Mouse (Mus musculus): ENCODE data around the gene Ccn5. TPM values are rescaled to one million over a fixed set of nuclear protein-coding genes. Genes with fewer than 3 reads are reported as not detected.

Gene Ccn5
- polyA plus RNA-seq, 1 experiment: 1.6 TPM

DNA sequence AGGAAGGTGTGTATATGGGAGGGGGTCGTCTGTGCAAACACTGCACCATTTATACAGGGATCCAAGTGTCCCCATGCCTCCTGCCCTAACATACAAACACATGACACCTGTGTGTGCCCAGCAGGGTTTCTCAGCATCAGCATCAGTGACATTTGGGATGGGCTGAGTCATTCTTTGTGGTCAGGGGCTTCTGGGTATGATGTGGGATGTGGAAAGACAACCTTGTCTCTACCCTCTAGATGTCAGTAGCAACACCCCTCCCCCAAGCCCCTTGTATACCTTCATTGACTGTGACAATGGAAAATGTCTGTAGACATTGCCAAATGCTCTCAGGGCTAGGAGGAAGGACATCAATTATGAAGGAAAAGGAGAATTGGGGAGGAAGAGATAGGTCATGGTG is 10.5 kb downstream of the Ccn5 start:
- TF ChIP-seq POLR2A (IDR thresholded peaks at IDR 0.05; ENCODE audit: borderline replicate concordance, low read depth, low read length) (no peak), CTCF (IDR thresholded peaks at IDR 0.05; ENCODE audit: low read depth, low read length) (no peak)
- Histone ChIP-seq H3K4me1 (ENCODE audit: control insufficient read depth, insufficient read depth, low read length) (no peaks in the 10 kb centered on the region), H3K27ac (ENCODE audit: insufficient read depth, low read depth, low read length) (no peak overlapping the region), H3K4me3 (ENCODE audit: insufficient read depth, low read length) (no peak overlapping the region)

DNA sequence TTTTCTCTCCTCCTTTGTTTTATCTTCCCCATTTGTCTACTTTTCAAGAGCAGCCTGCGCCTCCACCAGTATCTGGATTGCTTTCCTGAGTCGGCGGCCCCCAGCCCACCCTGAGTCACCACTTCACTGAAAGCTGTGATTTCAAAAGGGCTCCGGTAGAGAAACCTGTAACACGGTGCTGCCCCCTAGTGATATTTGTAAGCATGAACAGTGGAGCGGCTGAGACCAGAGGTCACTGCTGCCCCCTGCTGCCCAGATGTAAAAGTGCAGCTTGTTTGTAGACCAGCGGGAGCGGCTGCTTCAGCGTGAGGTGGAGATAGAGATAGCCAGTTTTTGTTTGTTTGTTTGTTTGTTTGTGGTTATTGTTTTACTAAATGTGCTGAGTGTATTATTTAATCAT is 17.4 kb downstream of the Ccn5 start:
- Histone ChIP-seq H3K27ac (ENCODE audit: insufficient read depth, low read depth, low read length) (no peak overlapping the region), H3K4me3 (ENCODE audit: insufficient read depth, low read length) (no peak overlapping the region), H3K4me1 (ENCODE audit: control insufficient read depth, insufficient read depth, low read length) (no peaks in the 10 kb centered on the region)
- TF ChIP-seq POLR2A (IDR thresholded peaks at IDR 0.05; ENCODE audit: borderline replicate concordance, low read depth, low read length): no peak
- peak; percentile 98 for TF ChIP-seq CTCF (IDR thresholded peaks at IDR 0.05; ENCODE audit: low read depth, low read length)

DNA sequence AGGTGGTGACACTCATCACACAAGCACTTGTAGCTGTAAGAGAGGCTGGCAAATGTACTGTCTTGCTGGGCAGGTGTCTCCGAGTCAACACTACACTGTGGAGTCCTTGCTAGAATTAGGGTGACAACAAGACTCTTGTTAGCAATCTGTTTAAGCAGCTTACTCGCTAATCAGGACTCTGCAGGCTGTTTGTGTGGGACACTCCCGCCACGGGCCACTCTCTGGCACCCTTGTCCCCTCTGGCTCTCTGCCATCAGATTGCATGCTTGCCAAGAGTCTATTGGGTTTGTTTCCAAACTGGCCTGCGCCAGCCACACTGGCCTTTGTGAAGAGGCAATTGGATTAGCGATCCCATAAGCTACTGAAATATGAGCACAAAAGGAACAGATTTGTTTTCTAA is 18.9 kb downstream of the Ccn5 start:
- no peak overlapping the region for H3K4me3 ChIP-seq (ENCODE audit: insufficient read depth, low read length)
- H3K27ac ChIP-seq (ENCODE audit: insufficient read depth, low read depth, low read length): no peak overlapping the region
- no peaks in the 10 kb centered on the region for H3K4me1 ChIP-seq (ENCODE audit: control insufficient read depth, insufficient read depth, low read length)
- TF ChIP-seq POLR2A (IDR thresholded peaks at IDR 0.05; ENCODE audit: borderline replicate concordance, low read depth, low read length): no peak
- no peak for TF ChIP-seq CTCF (IDR thresholded peaks at IDR 0.05; ENCODE audit: low read depth, low read length)

DNA sequence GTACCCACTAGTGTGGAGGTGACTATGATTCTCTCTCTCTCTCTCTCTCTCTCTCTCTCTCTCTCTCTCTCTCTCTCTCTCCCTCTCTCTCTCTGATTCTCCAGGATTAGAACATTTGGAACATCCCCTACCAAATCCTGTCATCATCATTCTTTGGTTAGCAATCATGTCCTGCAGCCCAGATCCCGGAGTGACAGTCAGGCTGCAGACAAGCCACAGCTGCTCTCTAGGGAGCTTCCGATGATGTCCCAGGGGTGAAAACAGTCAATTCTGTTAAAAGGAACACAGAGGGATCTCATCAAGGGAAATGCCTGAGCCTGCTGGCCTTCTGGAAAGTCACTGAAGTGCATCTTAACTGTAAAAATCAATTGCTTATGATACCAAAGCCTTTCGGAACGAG is 21.4 kb downstream of the Ccn5 start:
- no peak for TF ChIP-seq CTCF (IDR thresholded peaks at IDR 0.05; ENCODE audit: low read depth, low read length)
- no peak for TF ChIP-seq POLR2A (IDR thresholded peaks at IDR 0.05; ENCODE audit: borderline replicate concordance, low read depth, low read length)
- H3K4me3 ChIP-seq (ENCODE audit: insufficient read depth, low read length): no peak overlapping the region
- H3K27ac ChIP-seq (ENCODE audit: insufficient read depth, low read depth, low read length): no peak overlapping the region
- no peaks in the 10 kb centered on the region for H3K4me1 ChIP-seq (ENCODE audit: control insufficient read depth, insufficient read depth, low read length)

DNA sequence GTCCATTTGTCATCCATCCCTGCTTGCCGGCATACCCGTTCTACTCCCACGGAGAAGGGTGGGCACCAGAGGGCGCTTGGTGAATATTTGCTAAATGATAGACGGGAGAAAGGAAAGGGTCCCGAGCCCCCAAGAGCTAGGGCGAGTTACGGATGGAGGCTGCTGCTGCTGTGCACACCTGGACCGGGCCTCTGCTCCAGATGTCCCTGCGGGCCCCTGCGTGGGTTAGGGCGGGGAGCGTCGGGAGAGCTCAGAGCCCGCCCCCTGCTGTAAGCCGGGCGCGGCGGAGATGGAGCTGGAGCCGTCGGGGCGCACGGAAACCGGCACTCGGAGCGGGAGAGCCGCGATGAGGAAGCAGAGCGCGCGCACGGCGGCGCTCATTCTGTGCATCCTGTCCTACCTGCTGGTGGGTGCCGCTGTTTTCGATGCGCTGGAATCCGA is 32.8 kb downstream of the Ccn5 start, which contains the start of gene Kcnk15:
Gene Kcnk15, plus strand, starts transcription at position 191 of the 441 bp plus-strand sequence.
- H3K4me3 ChIP-seq (ENCODE audit: insufficient read depth, low read length): no peak within 1 kb of the TSS
- no peak within 1 kb of the TSS for H3K27ac ChIP-seq (ENCODE audit: insufficient read depth, low read depth, low read length)
- TF ChIP-seq POLR2A (IDR thresholded peaks at IDR 0.05; ENCODE audit: borderline replicate concordance, low read depth, low read length) (no peak), CTCF (IDR thresholded peaks at IDR 0.05; ENCODE audit: low read depth, low read length) (peak; percentile 31; the same call in 1 of the 2 replicates)
- no peaks in the 10 kb centered on the region for H3K4me1 ChIP-seq (ENCODE audit: control insufficient read depth, insufficient read depth, low read length)

DNA sequence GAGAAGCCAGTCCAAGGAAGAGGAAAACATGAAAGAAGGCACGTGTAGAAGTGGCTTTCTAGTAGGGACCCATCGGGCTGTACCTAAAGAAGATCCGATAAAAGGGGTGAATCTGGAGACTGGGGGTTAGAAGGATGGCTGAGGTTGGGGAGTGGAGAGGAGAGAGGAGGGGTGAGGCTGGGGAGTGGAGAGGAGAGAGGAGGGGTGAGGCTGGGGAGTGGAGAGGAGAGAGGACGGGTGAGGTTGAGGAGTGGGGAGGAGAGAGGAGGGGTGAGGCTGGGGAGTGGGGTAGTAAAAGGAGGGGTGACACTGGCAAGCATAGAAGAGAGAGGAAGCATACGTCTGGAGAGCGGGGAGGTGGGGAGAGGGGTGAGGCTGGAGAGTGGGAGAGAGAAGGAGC is 36.6 kb downstream of the Ccn5 start:
- H3K4me1 ChIP-seq (ENCODE audit: control insufficient read depth, insufficient read depth, low read length): no peaks in the 10 kb centered on the region
- TF ChIP-seq POLR2A (IDR thresholded peaks at IDR 0.05; ENCODE audit: borderline replicate concordance, low read depth, low read length) (no peak), CTCF (IDR thresholded peaks at IDR 0.05; ENCODE audit: low read depth, low read length) (no peak)
- no peak overlapping the region for H3K27ac ChIP-seq (ENCODE audit: insufficient read depth, low read depth, low read length)
- no peak overlapping the region for H3K4me3 ChIP-seq (ENCODE audit: insufficient read depth, low read length)

DNA sequence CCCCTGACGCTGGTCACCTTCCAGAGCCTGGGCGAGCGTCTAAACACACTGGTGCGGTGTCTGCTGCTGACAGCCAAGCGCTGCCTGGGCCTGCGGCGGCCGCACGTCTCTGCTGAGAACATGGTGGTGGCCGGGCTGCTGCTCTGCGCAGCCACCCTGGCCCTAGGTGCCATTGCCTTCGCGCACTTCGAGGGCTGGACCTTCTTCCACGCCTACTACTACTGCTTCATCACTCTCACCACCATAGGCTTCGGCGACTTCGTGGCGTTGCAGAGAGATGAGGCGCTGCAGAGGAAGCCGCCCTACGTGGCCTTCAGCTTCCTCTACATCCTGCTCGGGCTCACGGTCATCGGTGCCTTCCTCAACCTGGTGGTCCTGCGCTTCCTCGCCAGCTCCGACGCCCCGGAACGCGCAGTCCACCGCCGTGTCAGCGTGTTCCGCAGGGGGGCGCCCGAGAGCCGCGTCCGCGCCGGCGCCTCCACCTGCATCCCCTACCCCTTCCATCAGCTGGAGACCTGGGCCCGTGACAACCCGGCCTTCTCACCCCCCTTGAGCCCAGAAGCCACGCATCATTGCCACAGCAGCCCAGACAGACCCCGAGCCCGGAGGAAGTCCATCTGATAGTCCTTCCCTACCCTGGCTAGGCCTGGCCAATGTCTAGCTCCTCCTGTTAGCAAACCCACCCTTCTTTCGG is 37.7 kb downstream of the Ccn5 start:
- no peak overlapping the region for H3K27ac ChIP-seq (ENCODE audit: insufficient read depth, low read depth, low read length)
- H3K4me1 ChIP-seq (ENCODE audit: control insufficient read depth, insufficient read depth, low read length): no peaks in the 10 kb centered on the region
- H3K4me3 ChIP-seq (ENCODE audit: insufficient read depth, low read length): no peak overlapping the region
- TF ChIP-seq POLR2A (IDR thresholded peaks at IDR 0.05; ENCODE audit: borderline replicate concordance, low read depth, low read length): no peak
- TF ChIP-seq CTCF (IDR thresholded peaks at IDR 0.05; ENCODE audit: low read depth, low read length): peak; percentile 63

DNA sequence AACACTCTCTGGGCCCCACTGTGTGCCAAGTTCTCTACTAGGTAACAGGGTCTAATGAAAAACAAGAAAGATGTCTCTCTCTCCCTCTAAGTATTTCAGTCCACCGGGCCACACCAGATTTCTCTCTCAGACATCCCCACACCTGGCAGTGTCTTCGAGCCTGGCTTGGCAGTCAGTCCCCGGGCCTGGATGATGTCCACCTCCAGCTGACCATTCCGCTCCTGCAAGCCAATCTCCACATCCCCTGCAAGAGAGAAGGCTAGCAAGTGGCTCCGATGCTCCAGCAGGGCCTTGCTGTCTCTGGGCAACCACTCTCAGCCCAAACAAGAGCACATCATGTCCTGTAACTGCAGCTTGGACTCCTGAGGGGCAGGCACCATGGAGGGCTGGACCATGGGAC is 44.6 kb downstream of the Ccn5 start:
- H3K4me3 ChIP-seq (ENCODE audit: insufficient read depth, low read length): no peak overlapping the region
- no peak for TF ChIP-seq CTCF (IDR thresholded peaks at IDR 0.05; ENCODE audit: low read depth, low read length)
- no peak for TF ChIP-seq POLR2A (IDR thresholded peaks at IDR 0.05; ENCODE audit: borderline replicate concordance, low read depth, low read length)
- H3K4me1 ChIP-seq (ENCODE audit: control insufficient read depth, insufficient read depth, low read length): no peaks in the 10 kb centered on the region
- H3K27ac ChIP-seq (ENCODE audit: insufficient read depth, low read depth, low read length): no peak overlapping the region

DNA sequence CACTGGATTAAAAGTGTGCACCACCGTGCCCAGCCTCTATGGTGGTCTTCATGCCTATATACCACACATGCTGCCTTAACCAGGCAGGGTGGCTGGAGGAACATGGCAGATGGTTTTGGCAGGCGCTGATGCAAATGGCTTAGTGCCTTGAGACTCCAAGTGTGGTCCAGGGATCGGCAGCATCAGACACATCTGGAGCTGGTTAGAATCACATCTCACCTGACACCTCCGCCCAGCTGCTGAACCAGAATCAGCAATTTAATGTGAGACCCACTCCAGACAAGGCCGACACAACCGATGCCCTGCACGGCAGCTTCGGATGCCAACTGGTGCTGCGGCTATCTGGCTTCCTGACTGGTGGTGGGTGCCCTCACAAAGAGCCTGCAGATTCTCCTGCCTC is 45.4 kb downstream of the Ccn5 start:
- no peak overlapping the region for H3K4me3 ChIP-seq (ENCODE audit: insufficient read depth, low read length)
- H3K27ac ChIP-seq (ENCODE audit: insufficient read depth, low read depth, low read length): no peak overlapping the region
- TF ChIP-seq POLR2A (IDR thresholded peaks at IDR 0.05; ENCODE audit: borderline replicate concordance, low read depth, low read length) (no peak), CTCF (IDR thresholded peaks at IDR 0.05; ENCODE audit: low read depth, low read length) (no peak)
- H3K4me1 ChIP-seq (ENCODE audit: control insufficient read depth, insufficient read depth, low read length): no peaks in the 10 kb centered on the region

DNA sequence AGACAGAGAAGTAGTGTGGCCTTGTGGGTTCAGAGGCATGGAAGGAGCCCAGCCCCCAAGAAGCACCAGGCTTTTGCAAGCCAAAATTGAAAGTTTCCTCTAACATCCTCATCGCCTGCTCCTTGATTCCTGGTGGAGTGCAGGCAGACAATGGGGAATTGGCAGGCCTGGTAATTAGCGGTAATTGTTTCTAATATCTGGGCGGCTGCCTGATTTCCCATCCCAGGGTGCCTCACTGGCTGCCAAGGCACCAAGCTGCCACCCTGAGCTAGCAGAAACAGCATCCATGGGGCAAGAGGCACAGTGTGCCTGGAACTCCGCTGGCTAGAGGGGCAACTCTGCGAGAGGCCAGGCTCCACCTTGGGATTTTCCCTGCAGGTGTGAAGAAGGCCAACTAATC is 49.1 kb downstream of the Ccn5 start:
- H3K27ac ChIP-seq (ENCODE audit: insufficient read depth, low read depth, low read length): no peak overlapping the region
- H3K4me3 ChIP-seq (ENCODE audit: insufficient read depth, low read length): no peak overlapping the region
- H3K4me1 ChIP-seq (ENCODE audit: control insufficient read depth, insufficient read depth, low read length): no peaks in the 10 kb centered on the region
- TF ChIP-seq POLR2A (IDR thresholded peaks at IDR 0.05; ENCODE audit: borderline replicate concordance, low read depth, low read length): no peak
- TF ChIP-seq CTCF (IDR thresholded peaks at IDR 0.05; ENCODE audit: low read depth, low read length): no peak
